Mouse (Mus musculus) megakaryocyte progenitor cell, adult 5-6 weeks (primary cell): Measurements from ENCODE around the gene Rnls. TPM values are rescaled to one million over a fixed set of nuclear protein-coding genes. Genes with fewer than 3 reads are reported as not detected.
"Not testable (repeated sequence)": the region's sequence is repeated elsewhere in the genome, so short reads cannot be mapped to it uniquely, and the experiment has no call there.

Experiments used
- ATAC-seq: replicated peaks from 2 replicates; pipeline ENCODE4 v1.8.0; 2016; ENCODE audit warnings: mild to moderate bottlenecking, moderate TSS enrichment, inconsistent platforms; ENCODE audit not compliant: poor library complexity
- total RNA-seq, 2 experiments: library from RNA; stranded (forward) in 1 of 2; stranded (reverse) in 1 of 2; fragments of 157-497, 149-512 nt in 1 of 2; fragments of 200-1000 nt in 1 of 2; gene quantifications; 2 replicates each; pipeline versions ENCODE4 v1.2.3 to v1.2.4; 2015 to 2017

Gene Rnls
- 2.1 and 4.1 TPM in 2 replicates for total RNA-seq (2015)
- 0.47 and 1.7 TPM in 2 replicates for total RNA-seq (2017)

DNA sequence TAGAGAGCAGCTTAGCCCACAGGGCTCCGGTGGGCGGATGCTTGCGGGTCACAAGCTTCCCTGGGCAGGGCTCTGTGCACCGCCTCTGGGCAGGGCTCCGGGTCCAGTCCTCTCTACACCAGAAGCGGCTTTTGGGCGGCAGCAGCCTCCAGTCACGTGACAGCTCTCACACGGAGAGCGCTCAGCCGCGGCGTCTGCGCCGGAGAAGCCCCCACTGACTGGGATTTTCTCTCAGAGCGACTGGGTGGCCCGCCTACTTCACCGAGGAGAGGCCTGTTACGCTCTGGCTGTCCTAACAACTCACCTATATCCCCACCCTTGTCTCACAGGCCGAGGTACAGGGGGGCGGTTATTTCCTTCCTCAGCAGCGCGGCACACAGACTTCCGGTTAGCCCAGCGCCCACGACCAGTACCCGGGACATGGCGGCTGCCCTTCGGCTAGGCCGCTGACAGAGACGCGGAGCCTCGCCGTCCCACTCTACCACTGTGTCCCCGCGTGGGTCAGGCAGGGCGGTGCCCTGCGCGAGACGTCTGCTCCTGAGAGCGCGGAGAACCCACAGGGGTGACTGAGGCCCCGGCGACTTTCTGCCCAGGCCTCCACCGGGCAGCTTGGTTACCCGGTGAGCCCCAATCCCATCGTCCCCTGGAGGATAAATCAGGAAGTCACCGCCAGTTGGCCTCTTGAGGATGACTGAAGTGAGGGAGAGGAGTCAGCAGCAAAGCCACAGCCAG, at the start of gene Rnls:
Rnls (minus strand) TSS at position 645 of the 732 bp plus-strand sequence.
- ATAC-seq = peak; percentile 95

DNA sequence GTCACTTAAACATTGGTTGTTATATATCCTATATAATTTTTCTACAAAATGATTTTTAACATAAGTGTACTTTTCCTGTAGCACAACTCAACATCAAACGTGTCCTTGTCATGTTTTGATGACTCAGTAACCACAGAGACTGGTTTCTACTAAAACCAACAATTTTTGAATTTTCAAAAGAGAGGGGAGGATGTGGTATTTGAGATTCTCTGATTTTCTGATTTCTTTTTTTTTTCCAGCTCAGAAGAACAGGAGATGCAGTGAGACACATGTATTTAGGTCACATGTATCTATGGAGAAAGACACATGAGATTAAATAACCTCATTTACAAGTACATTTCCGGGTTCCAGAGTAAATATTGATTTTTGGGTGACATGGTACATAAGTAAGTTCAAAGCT, 37.4 kb upstream of the Rnls start:
- ATAC-seq = no peak

DNA sequence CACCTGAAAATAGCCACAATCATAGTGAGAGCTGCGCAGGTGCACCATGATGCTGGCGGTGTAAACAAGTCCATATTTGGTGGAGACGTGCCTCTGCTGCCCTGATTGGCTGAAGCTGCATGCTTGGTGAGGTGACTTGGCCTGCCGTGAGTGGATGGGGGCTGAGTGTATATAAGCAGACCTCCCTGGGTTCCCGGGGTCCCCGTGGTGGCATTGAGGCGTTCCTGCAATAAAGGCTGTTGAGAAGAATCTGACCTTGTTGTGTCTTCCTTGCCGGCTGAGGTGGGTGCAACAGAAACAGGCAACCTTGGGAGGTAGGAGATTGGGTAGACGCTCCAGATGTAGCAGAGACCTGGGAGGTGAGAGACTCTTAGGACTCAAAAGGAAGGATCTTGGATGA, 27.3 kb upstream of the Rnls start:
- ATAC-seq = not testable (repeated sequence)

DNA sequence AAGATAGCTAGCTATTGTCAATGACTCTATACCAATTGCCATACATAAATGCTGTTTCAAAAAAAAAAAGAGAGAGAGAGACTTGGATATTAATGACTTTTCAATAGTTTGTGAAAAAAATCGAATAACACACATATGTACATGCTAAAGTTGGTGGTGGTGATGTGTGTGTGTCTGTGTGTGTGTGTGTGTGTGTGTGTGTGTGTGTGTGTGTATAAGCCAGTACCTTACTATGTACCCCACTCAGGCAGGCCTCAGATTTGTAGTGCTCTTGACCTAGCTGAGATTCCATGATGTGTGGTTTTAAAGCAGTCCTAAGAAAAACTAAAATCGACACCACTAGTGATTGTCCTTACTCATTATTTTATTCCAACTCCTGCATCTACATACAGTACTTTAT, 11.3 kb downstream of the Rnls start:
- no peak for ATAC-seq

DNA sequence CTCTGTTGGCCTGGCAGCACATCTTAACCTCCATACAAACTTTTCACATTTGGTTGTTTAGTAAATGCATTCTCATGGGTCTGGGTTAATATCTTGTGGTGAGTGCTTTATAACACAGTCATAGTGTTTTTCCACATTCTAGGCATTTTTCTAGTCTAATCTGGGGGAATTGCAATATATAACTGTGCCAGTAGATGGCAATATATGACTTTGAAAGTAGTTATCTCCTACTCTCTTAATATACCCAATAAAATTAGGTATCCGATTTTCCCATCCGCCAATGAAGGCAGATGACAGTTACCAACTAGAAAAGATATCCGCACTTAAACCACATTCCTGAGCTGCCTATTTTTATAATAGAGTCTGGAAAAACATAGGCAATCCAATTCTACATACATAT, 11.7 kb downstream of the Rnls start:
- ATAC-seq = peak; percentile 73

DNA sequence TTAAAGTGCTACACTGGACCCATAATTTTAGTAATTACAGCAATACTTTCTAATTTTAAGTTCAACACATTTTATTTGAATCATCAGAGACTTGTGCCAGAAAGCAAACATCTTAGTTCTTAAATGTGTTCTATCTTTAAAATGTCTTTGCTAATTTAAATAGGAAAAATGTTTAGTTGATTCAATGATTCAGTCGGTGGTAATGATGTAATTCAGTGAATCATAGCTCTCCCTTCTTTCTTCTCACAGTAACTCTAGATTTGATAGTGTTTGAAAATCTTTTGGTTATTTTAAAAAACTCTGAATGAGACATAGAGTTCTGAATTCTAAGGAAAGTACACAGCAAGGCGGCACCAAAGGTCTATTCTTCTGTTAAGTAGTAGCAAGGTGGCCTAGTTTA, 23.3 kb downstream of the Rnls start:
- no peak for ATAC-seq

DNA sequence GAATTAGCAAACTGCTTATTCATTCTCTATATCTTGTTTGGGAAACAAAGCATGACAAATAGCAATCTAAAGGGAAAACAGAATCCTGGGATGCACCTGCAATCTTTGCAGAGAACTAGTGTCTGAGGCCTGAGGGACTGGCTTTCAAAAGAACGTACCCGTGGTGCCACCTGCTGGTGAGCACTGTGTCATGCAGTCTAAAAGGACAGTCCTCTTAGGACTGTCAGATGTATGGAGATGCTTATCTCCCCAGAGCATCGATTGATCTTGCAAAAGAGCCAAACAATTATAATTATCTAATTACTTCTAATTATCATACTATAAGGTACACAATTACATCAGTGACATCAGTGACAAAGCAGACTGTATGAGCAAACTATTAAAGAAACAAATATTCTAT, 25.4 kb downstream of the Rnls start:
- peak; percentile 90 for ATAC-seq

DNA sequence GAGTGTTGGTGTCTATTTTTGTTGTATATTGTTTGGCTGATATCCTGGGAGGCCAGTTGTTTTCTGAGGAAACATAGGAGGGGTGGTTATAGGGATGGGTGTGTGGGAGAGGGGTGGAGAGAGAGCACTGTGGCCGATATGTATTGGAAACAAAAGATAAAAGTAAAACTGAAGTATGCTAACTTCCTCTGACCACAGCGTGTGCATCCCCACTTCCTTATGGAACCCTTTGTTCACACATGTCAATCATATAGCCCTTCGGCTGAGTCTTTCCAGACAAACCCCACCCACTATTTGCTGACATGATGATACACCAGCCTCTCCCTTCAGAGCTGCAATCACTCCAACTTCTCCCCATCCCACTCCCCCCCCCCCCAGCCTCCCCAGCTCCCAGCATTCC, 35.1 kb downstream of the Rnls start:
- ATAC-seq = peak; percentile 34; the same call in 1 of the 2 replicates

DNA sequence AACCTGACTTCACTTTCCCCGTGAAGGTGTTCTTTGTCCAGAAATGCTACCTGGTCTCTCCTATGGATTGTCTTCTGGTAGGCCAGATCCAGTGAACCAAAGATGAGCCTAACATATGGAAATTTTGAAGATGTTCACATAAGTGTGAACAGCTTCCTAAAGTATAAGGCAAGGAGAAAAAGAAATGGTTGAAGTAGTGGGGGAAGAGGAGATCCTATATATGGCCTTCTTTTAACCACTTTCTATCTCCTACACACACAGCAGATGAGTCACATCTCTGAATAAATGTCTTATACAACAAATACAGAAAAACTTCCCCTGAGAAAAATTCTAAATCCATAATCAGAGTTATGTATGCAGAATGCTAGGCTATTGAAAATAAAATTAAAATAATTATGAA, 52.0 kb downstream of the Rnls start:
- no peak for ATAC-seq

DNA sequence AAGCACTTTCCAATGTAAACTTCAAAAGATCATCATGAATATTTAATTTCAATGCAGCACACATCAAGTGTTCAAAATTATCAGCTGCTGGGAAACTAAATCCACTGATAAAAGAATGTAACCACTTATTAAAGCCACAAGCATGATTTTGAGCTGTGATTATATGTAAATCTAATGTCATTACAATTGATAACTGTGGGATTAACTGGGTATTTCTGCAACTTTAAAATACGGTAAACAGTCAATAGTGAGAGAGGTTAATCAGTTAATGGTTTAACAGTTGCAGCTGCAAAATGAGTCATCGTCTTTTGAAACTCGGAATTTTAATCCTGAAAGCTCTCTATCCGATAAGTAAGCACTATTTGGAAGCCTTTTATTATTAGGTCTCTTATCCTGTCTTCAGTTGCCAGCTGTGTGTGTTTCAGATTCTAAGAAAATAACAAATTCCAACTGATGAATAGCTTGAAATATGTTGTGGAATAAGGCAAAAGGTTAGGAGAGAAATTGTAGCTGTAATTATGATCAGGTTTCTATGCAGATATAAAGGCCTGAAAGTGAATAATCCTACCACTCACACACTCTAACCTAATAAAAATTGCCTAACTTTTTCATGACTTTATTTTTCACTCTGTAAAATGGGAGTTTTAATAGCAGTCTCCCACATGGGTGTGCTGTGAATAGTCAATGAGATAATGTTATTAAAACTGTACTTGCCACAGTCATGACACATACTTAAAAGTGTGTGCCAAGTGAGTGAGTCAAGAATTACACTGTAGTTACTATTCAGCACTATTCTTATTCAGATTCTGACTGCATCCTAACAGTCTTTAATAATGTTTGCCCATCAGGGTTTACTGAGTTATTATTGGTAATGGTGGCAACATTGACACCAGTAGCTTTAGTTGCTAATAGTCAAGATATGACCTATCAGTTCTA, 65.1 kb downstream of the Rnls start:
- ATAC-seq = no peak

DNA sequence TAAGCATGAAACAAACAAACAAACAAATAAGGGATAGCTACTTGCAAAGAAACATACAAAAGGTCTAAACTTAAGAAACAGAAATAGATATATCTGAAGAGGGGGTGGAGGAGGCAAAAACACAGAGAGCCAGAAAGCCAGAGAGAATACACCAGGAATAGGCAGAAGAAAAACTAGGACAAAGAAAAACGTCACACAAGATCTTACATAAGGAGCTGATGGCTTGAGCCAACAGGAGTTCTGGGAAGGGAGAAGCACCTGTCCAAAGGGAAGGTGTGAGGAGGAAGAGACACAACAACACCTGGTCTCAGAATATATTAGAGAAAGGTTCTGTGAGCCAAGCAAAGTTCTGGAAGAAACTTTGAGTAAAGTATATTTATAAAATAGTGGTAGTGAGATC, 73.3 kb downstream of the Rnls start:
- no peak for ATAC-seq

DNA sequence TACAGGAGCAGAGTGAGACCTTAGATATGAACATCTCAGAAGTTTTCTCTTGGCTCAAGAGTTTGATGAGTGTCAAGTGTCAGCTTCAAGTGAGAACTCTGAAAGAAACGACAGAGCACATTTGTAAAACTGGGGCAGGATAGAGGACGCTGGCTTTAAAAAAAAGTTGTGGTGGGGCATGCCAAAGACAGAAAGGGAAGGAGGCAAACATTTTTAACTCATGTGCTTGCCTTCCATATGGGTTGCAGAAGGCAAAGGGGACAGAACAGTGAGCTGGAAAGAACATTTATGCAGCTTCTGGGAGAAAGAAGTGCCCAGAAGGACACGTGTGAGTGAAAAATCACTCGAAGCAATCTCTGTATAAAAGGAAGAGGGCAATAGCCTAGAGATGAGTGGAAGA, 75.0 kb downstream of the Rnls start:
- ATAC-seq = no peak

DNA sequence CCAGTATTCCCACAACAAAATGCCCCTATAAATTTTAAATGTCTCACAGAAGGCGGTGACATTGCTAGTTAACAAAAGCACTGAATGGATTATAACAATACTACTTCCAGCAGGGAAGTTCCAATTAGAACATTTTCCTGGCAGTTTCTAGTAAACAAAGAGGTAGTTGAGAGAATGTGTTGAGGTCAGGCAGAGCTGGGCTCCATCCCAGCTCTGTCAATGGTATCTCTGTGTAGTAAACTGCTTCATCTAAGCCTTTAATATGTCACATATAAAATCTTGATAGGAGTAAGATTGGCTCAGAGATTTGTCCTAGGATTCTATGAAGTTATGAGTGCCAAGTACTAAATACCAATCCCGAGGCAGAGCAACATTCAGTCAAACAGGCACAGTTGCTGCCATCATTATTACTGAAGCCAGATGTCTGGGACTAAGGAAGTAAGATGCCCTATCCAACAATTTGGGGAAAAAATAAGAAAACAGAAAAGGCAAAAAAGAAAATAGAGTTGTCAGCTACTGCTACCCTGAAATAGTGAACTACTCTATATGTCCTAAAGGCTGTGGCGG, 92.3 kb downstream of the Rnls start:
- ATAC-seq = no peak

DNA sequence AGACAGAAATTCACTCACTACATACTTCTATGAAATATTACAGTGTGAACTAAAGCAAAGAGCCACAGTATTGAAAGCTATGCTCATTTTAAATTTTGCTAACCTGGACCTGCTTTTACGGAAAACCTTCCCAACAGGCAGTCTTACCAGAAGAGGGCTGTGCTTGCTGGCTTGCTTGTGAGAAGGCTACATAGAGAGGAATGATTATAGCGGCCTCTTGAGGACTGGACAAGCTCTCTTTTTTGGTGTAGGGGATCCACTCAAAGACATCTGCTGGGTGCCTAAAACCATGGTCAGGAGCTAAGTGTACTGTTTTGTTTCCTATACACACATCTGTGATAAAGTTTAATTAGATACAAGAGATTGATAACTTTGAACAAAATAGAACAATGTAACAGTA, 95.8 kb downstream of the Rnls start:
- ATAC-seq = no peak

DNA sequence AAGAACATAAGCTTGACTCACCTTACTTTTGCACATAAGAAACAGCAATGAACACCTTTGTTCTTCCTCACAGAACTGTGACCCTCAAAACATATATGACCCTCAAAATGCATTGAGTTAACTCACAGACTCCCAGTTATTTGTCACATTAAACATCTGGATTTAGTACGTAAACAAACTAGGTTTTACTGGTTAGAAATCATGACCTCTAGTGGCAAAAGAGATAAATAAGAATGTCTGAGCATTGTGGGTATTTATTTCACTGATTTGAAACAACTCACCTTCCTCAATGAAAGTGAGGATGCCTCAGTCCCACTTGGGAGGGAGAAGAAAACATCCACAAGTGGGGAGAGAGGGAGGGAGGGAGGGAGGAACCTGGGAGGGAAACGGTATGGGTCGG, 109.1 kb downstream of the Rnls start:
- no peak for ATAC-seq

DNA sequence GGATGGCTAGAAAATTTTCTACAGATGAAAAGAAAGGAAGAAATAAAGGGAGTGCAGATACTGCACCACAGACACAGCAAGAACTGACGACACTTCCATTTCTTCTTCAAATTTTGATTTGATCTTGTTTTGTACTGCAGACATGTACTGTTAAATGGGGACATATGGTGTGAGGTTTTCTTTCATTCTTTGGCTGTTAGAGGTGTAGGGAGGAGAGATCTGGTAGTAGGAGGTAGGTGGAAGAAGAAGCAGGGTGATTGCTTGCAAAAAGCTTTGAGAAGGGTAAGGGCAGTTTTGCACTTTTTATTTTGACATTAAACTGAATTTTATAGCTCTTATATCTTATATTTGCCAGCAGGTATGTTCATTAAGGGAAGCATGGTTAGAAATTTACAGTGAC, 115.7 kb downstream of the Rnls start:
- no peak for ATAC-seq

DNA sequence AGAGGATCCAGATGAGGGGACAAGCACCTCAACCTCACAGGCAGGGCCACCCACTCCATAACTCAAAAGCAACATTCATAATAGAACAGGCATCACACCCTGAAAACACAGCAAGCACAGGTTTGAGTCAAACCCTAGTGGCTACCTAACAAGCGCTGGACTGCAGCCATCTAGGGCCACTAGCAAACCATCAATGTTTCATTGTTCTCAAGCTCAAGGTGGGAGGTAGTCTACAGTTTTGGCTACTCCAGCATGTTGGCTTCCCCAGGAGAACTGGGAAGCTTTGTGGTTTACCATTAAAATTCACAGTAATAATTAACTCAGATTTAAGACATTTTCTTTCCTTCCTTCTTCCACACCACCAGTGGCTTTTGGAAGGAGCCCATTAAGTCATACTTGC, 118.4 kb downstream of the Rnls start:
- no peak for ATAC-seq

DNA sequence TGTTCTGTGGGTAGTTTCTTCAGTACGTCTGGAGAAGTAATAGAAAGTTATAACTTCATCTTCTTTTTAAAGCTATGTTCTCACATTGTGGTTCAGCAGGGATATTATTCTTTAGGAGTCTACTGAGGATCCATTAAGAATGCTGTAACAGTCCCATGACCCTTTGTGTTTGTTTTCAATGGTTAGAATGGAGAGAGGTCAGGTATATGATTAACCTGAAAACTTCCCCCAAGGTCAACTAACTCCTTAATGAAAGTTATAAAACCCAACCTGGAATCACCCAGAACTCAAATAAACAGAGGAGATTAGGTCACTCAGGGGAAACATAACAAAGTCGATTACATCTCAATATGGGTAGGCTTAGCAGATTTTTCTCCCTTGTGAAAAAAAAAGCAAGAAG, 120.5 kb downstream of the Rnls start:
- no peak for ATAC-seq

DNA sequence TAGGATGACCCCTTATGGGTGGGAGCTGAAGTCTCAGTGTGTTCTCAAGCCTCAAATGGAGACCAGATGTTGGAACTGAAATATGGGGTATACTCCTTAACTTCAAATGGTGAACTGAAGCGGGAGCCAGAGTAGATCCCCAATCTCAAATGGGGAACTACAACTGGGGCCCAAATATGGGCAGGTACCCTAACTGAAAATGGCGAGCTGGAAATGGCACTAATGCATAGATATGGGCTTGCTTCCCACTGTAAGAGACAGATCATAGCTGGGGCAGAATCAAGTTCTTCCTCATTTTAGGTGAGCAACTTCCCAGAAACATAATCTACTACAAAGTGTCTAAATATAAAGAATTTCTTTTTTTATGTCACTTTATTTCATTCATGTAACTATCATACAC, 121.9 kb downstream of the Rnls start:
- no peak for ATAC-seq

DNA sequence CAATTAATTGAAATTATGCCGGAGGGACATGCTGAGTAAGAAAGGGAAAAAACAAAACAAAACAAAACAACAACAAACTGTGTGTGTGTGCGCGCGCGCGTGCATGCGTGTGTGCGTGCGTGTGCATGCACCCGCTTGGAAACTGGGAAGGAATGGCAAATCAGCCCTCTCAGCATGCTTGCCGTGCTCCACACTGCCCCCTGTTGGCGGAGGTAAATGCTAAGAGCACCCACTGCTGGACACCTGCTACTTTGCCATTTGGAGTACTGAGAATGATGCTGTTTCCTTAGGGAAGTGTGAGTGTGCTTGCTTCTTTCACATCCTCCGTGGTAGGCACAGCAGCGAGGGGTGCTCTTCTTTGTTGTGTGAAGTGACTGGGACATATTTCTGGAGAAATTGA, 124.1 kb downstream of the Rnls start:
- peak; percentile 60; the same call in 1 of the 2 replicates for ATAC-seq

DNA sequence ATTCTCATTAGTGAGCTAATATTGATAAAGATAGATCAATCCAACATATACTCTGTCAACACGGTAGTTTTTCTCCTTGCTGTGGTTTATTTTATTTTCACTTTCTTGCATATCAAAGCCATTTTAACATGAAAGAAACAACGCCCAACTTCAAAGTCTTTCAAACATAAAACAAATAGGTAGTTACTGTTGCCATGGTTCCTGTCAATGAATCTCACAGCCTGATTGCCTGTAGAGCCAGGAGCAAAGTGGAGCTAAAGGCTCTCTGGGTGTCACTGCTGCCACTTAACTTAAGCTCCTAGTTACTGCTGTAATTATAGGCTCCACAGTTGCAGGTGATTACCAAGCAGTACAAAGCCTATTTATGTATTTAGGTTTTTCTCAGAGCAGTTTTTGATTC, 126.8 kb downstream of the Rnls start:
- ATAC-seq = no peak
